Mouse (Mus musculus): ENCODE data around the gene Gm10972.

- no peak for TF ChIP-seq CTCF (IDR thresholded peaks at IDR 0.05 in 2 of 3, conservative IDR thresholded peaks at IDR 0.05 in 1 of 3; ENCODE audit: control insufficient read depth in 1 of 3, insufficient read depth in 1 of 3, low read depth in 2 of 3, low read length in 3 of 3, poor library complexity in 1 of 3, severe bottlenecking in 1 of 3)
- no peak for TF ChIP-seq SIN3A (IDR thresholded peaks at IDR 0.05; ENCODE audit: low read length)
- TF ChIP-seq GABPA (IDR thresholded peaks at IDR 0.05; ENCODE audit: low read depth, low read length): no peak
- TF ChIP-seq ZC3H11A (IDR thresholded peaks at IDR 0.05; ENCODE audit: low read depth, low read length): no peak
- no peak for TF ChIP-seq MYC (IDR thresholded peaks at IDR 0.05; ENCODE audit: low read depth, low read length)
- no peak for TF ChIP-seq POLR2A (IDR thresholded peaks at IDR 0.05; ENCODE audit: control insufficient read depth in 1 of 2, insufficient read depth in 1 of 2, low read depth in 1 of 2, low read length in 2 of 2, poor library complexity in 1 of 2)
- no peak for TF ChIP-seq MAZ (IDR thresholded peaks at IDR 0.05; ENCODE audit: low read depth, low read length)
- no peak for TF ChIP-seq JUND (IDR thresholded peaks at IDR 0.05; ENCODE audit: low read depth, low read length)
- no peak for TF ChIP-seq MEF2A (IDR thresholded peaks at IDR 0.05; ENCODE audit: extremely low read depth, insufficient replicate concordance, low read depth, low read length, poor library complexity, severe bottlenecking)
- no peak for TF ChIP-seq ZNF384 (IDR thresholded peaks at IDR 0.05; ENCODE audit: low read depth, low read length)
- TF ChIP-seq E2F4 (IDR thresholded peaks at IDR 0.05; ENCODE audit: borderline replicate concordance, low read depth, low read length): no peak
- no peak for TF ChIP-seq POLR2AphosphoS2 (IDR thresholded peaks at IDR 0.05; ENCODE audit: low read length)
- TF ChIP-seq KAT2A (conservative IDR thresholded peaks at IDR 0.05; ENCODE audit: low read depth, low read length): no peak
- TF ChIP-seq CHD1 (IDR thresholded peaks at IDR 0.05; ENCODE audit: low read depth, low read length): no peak
Observed at GRCm38 (mm10) chr3:94611343-94611742, 31.6 kb upstream of the Gm10972 start.

Measured in MEL (cell line).